Mouse (Mus musculus): Measurements from ENCODE around the gene Gm49355.

DNA sequence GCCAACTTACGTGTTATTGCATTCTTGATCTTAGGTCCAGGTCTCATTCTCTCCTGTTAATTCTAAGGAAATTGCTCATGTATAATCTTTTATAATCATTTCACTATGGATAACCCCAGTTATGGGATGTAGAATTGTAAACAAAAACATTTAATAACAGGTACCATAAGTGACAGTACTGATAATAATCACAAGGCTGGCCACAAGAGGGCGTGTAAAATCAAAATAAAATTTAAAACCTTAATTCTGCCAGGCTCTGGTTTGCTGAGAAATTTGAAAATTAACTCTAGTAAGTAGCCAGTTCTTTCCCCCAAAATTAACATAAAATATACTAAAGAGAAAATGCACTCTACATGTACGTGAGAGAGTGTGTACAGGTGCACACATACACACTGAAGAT is 16.9 kb downstream of the Gm49355 start:
- TF ChIP-seq CTCF (IDR thresholded peaks at IDR 0.05; ENCODE audit: low read depth) (no peak), EP300 (IDR thresholded peaks at IDR 0.05; ENCODE audit: low read depth) (no peak)
